Mouse (Mus musculus) liver, adult 2 months (tissue): ENCODE measurements around the gene Col8a2.

ENCODE experiments used
- CTCF ChIP-seq: fragments of 200-500 bp; IDR thresholded peaks from 2 replicates; pipeline ENCODE4 v1.5.1; 2011; ENCODE audit warnings: low read depth, low read length, control low read depth
- POLR2A ChIP-seq: fragments of 200-500 bp; IDR thresholded peaks from 2 replicates; pipeline ENCODE4 v1.6.1; 2011; ENCODE audit warnings: low read length, control low read depth; ENCODE audit not compliant: insufficient read depth; ENCODE audit errors: extremely low read depth

DNA sequence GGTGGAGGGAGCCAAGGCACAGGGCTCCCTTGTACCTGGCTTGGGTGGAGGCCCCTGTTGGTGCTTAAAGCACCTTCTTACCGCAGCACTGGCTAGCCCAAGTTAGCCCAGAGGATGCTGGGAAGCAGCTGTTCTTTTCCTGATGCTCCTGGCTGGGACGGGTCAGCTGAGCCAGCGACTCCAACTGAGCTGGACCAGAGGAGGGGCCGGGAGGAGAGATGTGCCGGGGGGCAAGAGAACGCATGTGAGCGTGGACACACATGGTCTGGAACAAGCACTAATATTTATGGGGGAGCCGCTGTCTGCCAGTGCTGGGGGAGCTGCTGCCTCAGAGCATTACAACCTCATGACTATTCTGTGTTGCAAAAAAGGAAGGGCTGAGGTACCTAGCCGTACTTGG lies 7.6 kb upstream of the Col8a2 start:
- TF ChIP-seq CTCF (no peak), POLR2A (no peak)
